Mouse (Mus musculus) retina, postnatal 1 day (tissue): Measurements from ENCODE around the gene Hist1h4j.
A peak's percentile ranks its signal among the peaks of the same experiment; 100 is the strongest.

Experiments
- DNase-seq: peaks from one replicate; pipeline ENCODE4 v3.0.0-alpha.2; 2012

Hist1h4j gene

DNA sequence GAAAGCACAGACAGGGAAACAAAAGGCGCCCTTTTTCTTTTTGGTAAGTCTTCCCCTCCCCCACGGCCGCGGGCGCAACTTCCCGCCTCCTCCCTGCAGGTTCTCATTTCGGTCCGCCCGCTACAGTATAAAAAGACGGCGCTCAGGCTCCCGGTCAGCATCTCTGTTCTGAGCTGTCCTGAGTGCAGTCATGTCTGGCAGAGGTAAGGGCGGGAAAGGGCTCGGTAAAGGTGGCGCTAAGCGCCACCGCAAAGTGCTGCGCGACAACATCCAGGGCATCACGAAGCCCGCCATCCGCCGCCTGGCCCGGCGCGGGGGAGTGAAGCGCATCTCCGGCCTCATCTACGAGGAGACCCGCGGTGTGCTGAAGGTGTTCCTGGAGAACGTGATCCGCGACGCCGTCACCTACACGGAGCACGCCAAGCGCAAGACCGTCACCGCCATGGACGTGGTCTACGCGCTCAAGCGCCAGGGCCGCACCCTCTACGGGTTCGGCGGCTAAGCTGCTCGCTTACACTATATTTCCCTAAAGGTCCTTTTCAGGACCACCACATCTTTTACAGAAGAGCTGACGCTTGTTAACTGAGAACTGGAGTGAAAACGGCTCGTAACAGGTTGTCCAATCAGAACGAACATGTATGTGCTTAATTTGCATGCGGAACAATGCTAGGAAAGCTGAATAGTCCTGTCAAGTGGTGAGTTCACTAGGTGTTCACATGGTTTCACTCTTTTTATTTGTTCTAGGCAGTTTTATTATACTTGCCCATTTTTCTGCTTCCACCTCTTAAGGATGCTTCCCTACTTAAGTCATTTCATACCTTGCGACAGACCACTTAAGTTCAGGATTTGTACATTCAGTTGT is at the start of gene Hist1h4j:
Hist1h4j (plus strand) TSS at position 159 of the 862 bp plus-strand sequence.
- peak; percentile 95 for DNase-seq

DNA sequence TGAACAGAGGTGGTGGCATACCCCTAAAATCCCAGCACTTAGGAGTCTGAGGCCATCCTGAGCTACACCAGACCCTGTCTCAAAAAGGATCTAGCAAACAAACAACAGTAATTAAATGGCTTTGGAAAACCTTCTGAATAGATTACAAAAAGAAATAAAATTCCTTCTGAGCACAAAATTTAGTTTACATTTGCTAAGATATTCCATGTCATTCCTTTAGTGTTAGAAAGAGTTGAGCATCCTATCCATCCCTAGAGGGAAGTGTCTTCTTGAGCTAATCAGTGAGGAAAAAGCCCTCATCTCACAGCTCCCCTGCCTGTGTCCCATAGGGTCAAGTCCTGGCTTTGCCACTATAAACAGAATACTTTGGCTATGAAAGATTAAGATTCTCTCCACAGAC is 37.1 kb upstream of the Hist1h4j start, which contains the start of gene Olfr1359:
Olfr1359 (plus strand) TSS at position 301 of the 400 bp plus-strand sequence.
- DNase-seq: no peak

DNA sequence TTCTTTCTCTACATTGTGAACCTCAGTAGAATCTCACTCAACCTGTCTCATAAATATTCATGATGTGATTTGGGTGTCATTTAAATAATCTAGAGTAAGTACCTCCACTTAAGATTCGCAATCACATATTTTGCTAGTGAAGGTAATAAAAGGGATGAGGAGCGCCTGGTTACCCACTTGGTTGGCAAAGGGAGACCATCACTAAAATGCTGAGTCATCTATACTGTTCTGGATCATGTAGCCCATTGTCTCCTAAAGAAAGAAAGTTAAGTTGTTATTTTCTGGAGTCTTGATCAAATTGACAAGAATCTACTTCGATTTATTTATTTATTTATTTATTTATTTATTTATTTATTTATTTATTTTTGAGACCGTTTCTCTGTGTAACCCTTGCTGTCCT is 28.2 kb upstream of the Hist1h4j start:
- no peak for DNase-seq

DNA sequence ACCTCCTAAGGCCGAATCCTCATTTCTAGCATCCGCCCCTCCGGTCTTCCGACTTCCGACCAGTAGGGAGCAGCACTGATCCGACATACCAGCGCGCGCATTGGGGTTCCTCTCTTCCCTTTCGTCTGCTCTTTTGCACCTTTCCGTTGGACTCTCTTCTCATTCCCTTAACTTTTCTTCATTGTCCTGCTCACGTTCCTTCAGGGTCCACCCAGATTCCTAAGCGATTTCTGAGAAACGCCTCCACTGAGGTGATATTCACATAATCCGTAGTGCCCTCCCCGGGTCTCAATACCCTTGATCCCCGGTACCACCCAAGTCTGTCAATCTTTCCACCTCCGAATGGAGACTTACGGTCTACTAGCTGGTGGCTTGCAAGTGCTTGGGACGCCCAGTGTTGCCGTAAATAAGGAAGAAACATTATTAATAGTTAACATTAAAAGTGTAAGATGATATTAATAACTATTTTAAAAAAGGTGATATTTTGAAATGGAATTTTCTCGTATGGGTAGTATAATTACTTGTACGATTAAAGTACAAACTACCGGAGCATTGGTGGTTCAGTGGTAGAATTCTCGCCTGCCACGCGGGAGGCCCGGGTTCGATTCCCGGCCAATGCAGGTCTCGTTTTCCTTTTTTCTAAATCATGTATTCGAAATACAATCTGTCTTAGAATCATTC is 24.7 kb upstream of the Hist1h4j start:
- peak; percentile 92 for DNase-seq

DNA sequence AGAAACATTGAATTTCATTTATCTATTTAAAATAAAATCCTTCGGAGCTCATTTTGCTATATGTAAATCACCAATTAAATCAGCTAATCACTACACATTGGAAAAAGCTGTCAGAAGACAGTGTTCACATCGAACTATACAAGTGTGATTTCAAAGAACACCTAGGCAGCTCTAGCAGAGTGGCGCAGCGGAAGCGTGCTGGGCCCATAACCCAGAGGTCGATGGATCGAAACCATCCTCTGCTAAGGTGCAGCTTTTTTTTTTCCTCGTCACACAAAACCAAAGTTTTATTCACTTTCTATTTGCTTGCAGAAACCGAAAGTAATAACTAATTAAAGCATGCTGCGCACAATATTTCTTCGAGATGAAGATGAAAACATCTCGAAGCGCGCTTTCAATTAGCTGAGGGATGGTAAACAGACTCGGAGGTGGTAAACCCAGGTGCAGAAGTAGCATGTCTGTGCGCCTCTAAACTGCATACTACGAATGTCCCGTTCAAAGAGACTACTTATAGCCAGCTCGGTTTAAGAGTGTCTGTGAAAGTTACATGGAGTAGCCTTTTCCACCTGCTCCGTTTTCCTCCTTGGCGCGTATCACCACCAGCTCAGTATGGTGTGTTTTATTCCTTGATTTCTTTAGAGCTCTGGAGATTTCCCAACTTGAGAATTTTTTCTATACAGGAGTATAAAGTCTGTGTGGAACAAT is 23.9 kb upstream of the Hist1h4j start:
- DNase-seq: peak; percentile 85

DNA sequence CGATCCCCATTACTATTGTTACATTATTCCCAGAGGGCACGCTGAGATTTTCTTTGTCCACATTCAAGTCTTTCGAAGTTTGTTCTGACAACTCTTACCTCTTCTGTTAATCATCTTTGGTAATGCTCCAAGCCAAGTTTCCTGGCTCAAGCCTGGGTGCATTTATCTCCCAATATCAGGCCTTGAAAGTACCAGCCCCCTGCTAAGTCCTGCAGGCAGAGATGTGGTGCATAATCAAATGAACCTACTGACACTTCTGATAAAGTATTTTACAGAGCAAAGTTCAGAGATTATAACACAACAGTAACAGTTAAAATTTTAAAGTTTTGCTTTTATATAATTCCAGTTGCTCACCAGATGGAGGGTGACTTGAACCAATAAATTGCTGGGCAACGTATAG is 23.2 kb upstream of the Hist1h4j start:
- no peak for DNase-seq

DNA sequence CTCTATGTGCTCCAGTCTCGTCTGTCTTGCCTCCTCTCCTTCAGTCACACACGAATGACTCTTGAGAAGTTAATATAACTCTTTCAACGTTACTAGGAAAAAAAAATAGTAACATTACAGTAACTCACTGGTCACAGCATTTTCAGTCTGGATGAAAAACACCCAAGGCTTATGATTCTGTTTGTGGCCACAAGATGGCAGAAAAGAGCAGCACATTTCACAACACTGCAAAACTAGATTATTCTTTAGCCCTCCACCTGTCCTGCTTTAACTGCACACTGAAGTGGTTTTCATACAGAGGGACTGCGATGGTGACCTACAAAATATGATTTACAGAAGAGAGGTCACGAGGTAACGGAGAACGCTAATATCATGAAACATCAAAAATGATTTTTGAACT is 20.1 kb upstream of the Hist1h4j start:
- DNase-seq: peak; percentile 82

DNA sequence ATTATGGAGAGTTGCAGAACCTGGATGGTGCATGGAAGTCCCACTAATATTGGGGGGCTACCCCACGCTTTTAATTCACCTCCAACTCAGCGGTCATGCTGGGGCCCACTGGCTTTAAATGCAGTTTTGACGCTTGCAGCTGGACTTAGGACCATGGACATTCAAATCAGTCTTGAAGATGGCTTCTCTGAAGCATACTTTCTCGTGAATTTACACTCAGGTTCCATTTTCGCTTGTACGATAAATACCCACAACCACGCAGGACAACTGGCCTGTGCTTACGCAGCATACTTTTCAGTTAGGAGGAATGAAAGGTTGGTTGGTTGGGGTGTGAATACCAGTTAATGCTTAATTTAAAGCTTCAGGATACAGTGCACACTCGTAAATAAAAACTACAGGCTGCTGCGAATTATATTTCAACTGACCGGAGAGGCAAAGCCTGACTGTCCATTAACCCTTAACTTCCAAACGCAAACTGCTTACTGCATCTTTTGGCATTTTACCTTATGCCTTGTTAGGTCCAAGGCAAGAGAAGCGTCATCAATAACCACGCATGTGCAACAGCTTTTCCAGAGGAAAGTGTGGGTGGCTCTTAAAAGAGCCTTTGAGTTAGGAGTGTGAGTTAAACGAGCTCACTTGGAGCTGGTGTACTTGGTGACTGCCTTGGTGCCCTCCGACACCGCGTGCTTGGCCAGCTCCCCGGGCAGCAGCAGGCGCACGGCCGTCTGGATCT is 19.6 kb upstream of the Hist1h4j start:
- peak; percentile 49 for DNase-seq

DNA sequence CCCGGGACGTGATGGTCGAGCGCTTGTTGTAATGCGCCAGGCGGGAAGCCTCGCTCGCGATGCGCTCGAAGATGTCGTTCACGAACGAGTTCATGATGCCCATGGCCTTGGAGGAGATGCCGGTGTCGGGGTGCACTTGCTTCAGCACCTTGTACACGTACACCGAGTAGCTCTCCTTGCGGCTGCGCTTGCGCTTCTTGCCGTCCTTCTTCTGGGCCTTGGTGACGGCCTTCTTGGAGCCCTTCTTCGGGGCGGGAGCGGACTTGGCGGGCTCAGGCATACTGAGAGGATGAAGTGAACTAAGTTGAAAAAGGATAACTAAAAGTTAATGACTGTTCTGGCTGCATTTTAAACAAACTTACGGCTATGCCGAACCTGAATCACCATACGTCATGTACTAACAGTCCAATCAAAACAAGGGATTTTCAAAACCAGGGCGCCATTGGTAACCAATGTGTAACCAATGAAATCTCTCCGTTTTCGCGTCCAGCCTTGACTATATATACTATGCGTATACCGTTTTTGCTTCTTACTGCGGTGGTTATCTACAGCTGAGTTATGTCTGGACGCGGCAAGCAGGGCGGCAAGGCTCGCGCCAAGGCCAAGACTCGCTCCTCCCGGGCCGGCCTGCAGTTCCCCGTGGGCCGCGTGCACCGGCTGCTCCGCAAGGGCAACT is 18.9 kb upstream of the Hist1h4j start, which contains the start of the genes Hist1h2bl and Hist1h2ai:
Hist1h2bl (minus strand) TSS at position 280 of the 676 bp plus-strand sequence.
Hist1h2ai (plus strand) TSS at position 559 of the 676 bp plus-strand sequence.
- DNase-seq: peak; percentile 98

DNA sequence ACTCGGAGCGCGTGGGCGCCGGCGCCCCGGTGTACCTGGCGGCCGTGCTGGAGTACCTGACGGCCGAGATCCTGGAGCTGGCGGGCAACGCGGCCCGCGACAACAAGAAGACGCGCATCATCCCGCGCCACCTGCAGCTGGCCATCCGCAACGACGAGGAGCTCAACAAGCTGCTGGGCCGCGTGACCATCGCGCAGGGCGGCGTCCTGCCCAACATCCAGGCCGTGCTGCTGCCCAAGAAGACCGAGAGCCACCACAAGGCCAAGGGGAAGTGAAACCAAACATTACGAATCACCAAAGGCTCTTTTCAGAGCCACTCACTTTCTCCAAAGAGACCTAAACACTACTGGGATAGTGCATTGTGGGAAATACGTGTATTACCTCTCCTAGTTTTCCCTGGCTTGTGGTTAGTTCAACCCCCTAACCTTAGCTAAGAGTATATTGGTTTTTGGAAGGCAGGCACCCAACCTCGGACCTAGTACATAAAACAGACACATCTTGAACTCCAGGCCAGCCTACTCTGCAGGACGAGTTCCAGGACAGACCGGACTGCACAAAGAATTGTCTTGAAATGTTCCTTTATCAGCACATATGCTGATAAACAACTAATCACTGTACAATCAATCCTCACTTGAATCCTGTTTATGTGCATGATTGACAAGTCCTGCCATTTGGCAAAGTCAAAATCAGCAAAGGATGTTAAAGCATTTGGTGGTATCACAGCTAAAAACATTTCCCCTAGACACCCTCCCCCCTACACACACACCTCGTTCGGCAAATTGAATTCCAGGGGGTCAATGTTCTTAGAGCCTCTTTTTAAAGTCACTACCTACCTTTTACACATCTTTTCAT is 18.1 kb upstream of the Hist1h4j start:
- peak; percentile 60 for DNase-seq

DNA sequence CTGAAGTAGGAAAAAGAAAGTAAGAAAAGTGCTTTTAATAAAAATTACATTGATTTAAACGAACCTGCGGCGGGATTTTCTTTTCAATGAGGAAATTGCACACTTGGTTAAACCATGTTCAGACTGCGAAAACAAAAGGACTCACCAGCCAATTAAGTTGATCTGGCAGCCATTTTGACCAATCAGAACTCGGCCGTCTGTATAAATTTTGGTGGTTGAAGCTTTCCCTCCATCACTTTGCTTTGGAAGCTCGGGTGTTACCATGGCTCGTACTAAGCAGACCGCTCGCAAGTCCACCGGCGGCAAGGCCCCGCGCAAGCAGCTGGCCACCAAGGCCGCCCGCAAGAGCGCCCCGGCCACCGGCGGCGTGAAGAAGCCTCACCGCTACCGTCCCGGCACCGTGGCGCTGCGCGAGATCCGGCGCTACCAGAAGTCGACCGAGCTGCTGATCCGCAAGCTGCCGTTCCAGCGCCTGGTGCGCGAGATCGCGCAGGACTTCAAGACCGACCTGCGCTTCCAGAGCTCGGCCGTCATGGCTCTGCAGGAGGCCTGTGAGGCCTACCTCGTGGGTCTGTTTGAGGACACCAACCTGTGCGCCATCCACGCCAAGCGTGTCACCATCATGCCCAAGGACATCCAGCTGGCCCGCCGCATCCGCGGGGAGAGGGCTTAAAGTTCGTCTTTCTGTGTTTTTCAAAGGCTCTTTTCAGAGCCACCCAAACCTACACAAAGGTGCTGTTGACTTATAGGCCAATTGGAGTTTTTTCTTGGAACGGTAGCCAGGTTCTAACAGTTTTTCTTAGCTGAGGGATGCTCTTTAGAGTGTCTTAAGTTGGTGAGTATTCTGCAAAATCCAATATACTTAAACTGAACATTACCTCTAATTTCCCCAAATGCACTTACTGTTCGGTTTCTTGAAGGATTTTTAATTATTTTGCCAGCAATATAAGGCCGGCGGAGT is 17.2 kb upstream of the Hist1h4j start, which contains the start of gene Hist1h3h:
Hist1h3h (plus strand) TSS at position 263 of the 961 bp plus-strand sequence.
- peak; percentile 97 for DNase-seq

DNA sequence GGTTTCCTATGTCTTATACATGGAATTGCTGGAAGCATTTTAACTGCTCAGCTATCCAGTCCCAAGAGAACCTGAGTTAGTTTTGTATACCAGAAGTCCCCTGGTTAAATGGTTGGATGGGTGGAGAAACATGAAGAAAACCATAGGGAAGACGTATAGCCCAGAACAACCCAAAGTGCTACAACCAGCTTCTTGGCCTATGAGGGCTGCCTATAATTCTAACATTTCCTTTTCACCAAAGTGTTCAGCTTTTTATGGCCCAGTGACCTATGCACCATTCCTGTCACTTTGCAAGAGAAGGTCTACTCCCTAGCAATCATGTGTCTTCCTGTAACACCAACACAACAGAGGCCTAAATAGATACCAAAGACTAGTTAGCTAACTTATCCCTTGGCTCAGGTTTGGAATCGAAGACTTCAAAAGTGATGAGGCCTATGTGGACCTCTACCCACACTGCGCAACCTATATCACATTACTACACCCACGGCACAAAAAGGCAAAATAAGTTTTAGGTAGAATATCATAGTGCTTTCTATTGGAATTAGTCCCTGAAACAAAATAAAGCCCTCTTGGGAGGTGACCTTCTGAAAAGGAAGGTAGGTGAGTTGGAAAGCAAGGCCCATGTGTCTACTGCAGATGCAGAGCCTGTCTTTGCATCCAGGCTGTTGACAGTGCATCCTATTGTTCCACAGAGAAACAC is 16.3 kb upstream of the Hist1h4j start:
- DNase-seq: peak; percentile 16

DNA sequence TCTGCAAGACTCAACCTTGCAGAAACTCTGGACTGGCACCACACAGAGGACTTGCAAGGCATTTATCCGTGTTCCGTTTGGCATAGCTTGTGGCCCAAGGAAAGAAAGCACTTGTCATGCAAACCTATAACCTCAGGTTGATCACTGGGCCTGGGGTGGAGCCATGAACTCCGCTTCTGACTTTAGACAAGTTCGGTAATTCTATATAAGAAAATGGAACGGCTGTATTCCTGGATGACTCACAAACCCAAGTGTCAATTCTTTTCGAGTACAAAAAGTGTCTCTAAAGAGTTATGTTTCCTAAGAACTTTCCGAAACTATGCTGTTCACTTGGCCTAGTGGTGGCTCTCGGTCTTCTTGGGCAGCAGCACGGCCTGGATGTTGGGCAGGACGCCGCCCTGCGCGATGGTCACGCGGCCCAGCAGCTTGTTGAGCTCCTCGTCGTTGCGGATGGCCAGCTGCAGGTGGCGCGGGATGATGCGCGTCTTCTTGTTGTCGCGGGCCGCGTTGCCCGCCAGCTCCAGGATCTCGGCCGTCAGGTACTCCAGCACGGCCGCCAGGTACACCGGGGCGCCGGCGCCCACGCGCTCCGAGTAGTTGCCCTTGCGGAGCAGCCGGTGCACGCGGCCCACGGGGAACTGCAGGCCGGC is 13.6 kb upstream of the Hist1h4j start:
- peak; percentile 44 for DNase-seq

DNA sequence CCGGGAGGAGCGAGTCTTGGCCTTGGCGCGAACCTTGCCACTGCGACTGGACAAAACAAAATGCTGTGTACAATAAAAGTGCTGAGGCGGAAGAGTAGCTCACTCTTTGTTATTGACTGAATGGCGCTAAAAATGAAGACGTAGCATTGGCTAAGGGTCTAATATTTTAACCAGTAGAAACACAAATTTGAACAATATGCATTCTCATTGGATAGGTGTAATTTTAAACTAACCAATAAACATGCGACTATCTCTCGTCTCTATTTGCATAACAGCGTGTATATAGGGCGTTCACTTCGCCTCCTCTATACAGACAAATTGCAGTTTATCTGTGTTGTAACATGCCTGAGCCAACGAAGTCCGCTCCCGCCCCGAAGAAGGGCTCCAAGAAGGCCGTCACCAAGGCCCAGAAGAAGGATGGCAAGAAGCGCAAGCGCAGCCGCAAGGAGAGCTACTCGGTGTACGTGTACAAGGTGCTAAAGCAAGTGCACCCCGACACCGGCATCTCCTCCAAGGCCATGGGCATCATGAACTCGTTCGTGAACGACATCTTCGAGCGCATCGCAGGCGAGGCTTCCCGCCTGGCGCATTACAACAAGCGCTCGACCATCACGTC is 13.0 kb upstream of the Hist1h4j start, which contains the start of gene Hist1h2bm:
Hist1h2bm (plus strand) TSS at position 288 of the 616 bp plus-strand sequence.
- DNase-seq: peak; percentile 97

DNA sequence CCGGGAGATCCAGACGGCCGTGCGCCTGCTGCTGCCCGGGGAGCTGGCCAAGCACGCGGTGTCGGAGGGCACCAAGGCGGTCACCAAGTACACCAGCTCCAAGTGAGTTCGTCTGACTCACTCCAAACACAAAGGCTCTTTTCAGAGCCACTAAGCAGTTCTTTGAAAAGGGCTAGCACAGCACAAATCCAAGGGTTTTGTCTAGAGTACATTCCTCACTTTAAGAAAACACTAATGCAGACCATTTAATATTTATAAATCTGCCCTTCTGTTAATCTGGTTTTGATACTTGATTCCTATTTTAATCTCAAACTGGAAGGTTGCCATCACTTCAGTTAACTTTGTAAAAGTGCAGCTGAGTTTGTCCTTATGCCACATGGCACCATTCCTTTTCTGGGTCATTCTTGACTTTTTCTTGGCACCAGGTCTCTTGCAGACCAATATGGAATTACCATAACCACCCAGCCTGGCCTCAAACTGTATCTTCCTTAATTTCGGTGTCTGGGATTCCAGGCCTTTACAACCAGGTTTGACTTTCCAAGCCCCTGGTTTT is 12.4 kb upstream of the Hist1h4j start:
- DNase-seq: no peak

DNA sequence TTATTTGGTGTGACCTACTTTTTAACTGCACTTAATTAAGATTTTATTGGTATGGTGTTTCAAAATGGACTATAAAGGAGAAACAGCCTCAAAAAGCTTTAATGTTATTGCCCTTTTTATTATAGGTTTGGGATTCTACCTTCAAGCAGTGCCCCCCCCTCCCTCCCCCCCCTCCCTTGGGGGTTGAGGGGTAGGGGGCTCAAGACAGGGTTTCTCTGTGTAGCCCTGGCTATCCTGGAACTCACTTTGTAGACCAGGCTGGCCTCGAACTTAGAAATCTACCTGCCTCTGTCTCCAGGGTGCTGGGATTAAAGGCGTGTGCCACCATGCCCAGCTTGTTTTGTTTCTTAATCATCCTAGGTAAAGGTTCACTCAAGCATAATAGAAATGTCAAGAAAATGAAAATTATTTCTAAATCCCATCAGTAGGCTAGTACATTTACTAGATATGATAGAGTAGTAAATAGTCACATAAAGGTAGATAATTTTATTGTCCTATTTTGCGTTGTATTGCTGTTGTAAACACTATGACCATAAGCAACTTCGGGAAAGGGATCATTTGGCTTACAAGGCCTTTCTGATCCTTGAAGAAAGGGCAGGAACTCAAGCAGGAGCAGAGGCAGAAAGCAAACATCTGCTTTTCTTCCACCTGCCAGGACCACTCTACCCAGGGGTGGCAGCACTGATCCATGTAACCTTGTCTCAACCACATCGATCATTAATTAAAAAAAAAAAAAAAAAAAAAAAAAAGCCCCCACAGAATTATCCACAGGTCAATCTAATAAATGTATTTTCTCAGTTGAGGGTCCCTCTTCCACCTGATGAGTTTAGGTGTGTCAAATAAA is 11.6 kb upstream of the Hist1h4j start:
- no peak for DNase-seq
